Mouse (Mus musculus): ENCODE measurements around the gene Acmsd.
A peak's percentile ranks its signal among the peaks of the same experiment; 100 is the strongest.
"Not testable (repeated sequence)": the region's sequence is repeated elsewhere in the genome, so short reads cannot be mapped to it uniquely, and the experiment has no call there.

The Acmsd gene

DNA sequence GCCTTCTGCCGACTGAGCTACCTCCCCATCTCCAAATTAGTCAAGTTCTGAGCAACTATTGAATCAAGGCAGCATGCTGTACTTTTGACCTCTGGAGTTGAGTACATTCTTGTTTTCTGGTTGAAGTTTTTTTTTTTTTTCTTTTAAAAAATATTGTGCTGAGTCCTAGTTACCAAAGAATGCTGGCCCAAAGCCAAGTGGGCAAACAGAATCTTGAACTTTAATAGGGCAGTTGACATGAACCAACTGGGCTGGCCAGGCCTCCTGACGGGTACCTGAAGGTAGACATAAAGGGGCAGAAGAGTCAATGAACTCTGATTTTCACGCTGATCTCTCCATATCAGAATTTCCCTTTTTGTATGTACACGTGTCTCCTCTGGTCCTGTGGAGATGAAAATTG lies at the start of gene Acmsd:
TSS of gene Acmsd (plus strand) at position 318 of the 400 bp plus-strand sequence.
- no peak for DNase-seq (ENCODE audit: low read depth, low spot score)

DNA sequence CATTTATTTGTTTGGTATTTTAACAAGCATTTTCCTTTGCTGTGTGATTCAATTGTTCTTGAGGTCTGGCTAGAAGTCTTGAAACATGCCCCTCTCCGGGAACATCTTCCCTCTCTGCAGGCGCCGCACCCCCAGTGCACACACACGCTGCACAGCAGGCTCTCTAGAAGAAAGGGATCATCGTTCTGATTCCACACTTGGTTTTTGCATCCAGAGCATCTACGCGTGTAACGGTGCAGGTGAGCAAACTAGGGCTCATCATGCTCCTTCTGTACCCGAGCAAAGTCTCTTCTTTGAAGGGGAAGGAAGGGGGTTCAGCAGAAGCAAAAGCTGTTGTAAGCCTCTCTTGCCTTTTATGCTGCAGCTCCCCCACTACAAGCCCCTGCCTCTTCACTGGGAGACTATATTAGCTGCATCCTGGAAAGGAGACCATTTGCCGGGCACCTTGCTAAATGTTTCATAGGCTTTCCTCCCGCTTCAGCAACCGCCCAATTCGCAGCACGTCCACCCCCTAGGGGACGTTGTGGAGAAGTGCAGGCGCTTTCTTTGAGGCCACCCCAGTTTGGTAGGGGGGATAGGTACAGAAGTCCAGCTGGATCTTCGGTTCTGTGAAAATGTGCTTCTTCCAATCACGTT lies 49.6 kb upstream of the Acmsd start, which contains the start of gene Tmem163:
TSS of gene Tmem163 (minus strand) at position 51 of the 636 bp plus-strand sequence.
- DNase-seq (ENCODE audit: low read depth, low spot score): peak; percentile 67

DNA sequence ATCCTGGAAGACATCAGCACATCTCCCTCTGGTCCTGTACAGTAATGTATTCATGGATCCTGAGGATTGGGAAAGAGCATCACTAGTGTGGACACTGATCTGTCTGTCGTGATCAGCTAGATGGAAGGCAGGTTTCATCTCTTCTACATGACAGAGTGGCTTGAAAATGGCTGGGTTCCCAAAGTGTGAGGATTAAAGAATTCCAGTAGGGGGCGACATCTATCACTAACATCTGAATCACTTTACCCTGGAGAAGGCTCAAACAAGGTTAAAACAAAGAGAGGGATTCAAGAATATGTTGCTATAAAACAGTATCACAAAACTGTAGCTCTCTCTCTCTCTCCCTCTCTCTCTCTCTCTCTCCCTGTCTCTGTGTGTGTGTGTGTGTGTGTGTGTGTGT lies 32.7 kb upstream of the Acmsd start:
- DNase-seq (ENCODE audit: low read depth, low spot score): peak; percentile 52

DNA sequence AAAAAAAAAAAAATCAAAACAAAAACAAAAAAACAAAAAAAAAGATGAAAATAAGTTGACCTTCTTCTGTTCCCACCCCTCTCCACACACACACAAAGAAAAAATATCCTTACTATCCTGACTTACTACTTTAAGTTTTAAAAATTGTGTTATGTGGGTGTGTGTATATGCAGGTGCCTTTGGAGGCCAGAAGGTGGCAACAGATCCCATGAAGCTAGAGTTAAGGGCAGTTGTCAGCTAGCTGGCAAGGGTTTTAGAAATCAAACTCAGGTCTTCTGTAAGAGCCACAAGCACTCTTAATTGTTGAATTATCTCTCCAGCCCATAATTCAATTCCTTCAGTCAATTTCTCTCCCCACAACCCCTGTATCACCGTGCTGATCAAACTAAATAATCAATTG lies 27.0 kb upstream of the Acmsd start:
- peak; percentile 48 for DNase-seq (ENCODE audit: low read depth, low spot score)

DNA sequence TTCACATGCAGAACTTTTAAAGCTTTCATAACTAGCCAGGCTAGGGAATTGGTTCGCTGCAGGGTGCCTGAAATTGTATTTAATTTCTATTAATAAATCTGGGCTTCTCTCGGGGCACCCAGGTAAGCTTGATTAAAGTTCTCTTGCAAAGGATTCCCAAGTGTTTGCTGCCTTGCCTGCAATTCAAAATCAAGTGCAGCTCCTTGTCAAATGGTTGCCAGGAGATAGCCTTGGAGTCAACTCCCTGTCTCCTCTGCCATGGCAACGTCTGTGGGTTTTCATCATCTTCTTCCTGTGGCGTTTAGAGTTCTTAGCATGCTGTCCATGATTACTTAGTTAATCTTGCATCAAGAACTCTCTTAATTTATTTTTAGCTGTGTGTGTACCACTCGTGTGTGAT lies 22.9 kb upstream of the Acmsd start:
- DNase-seq (ENCODE audit: low read depth, low spot score): no peak

DNA sequence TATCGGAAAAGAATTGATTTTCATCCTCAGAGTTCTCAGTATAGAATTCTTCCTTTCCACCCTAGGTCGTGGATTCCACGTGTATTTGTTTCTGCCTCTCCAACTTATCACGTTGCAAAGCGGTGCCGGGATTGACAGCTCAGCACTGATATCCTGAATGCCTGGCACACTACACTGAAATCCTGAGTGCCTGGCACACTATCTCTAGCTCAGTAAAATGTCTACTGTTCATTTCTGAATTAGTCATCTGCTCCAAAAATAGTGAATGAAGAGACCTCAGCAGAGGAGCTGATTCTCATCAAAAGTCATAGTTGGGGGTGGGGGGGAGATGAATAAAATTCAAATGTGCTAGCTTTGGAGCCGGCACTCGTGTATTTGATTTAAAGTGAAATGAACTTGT lies 12.8 kb upstream of the Acmsd start:
- DNase-seq (ENCODE audit: low read depth, low spot score): no peak

DNA sequence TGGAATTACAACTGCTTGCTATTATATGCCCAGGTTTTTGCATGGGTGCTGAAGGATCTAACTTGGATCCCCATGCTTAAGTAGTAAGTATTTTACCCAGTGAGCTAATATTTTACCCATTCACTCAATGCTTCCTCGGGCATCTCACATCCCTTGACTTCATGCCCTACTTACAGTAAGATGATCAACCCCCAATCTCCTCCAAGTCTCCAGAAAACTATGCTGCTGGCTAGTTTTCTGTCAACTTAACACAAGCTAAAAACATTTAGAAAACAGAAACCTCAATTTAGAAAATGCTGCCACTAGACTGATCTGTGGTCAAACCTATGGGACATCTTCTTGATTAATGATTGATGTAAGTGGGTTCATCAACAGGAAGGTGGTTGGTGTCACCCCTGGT lies 10.9 kb upstream of the Acmsd start:
- no peak for DNase-seq (ENCODE audit: low read depth, low spot score)

DNA sequence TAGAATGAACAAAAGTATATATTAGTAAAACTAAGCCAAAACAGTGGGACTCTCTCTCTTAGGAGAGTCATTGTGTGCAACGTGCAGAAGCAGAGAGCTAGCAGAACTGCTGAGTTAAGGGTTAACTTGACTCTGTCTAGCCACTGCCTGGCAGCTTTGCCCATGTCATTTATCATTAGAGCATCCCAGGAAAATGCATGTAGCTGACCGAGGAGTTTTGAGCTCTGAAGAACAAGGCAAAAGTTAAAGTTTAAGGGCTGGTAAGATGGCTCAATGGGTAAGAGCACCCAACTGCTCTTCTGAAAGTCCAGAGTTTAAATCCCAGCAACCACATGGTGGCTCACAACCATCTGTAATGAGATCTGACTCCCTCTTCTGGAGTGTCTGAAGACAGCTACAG lies 5.6 kb upstream of the Acmsd start:
- no peak for DNase-seq (ENCODE audit: low read depth, low spot score)

DNA sequence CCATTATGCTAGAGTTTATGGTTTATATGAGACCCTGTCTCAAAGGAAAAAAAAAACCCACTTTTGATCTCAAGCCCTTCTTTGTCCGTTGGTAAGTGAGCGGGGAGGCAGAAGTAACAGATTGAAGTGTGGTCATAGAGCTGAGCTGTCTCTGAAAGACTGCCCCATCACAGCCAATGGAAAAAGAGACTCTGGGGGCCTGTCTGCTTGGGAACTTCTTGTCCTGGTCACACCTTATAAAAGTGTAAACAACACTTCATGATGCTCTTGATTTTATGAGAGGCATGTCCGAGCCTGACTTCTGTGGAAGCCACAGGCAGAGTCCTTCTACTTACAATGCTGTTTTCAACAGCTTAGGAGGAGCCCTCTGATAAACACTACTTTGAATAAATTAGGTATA lies 1.9 kb downstream of the Acmsd start:
- no peak for DNase-seq (ENCODE audit: low read depth, low spot score)

DNA sequence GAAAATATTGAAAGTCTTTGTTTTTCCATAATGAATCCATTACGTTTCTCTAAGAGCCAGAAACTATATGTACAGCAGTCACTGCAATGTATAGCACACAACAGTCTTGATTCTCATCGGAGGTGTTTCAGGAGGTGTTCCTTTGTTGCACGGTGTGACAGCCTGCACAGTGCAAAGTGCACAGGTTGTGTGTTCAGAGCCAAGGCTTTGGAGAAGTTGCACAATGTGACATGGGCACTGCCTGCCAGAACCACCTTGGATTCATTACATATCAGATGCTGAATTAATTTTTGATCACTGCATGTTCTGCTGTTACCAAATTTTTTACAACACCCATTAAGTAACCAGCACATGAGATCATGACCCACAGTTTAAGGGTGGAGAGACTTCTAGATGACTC lies 3.2 kb downstream of the Acmsd start:
- DNase-seq (ENCODE audit: low read depth, low spot score): no peak

DNA sequence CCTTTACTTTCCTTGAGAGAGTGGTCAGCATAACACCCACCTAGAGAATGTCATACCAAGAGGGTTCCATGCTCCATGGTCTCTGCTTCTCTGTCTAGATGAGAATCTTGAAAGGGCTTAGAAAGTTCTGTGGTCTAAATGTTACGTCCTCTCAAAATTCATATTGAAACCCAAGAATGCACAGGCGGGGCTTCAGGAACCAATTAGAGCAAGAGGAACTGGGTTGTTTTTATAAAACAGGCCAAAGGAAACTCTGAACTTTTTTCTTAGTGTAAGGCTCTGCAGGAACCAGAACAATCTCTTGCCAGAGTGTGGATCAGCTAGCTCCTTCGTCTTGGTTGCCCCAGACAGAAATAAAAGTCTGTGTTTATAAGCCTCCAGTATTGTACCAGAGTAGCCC lies 3.6 kb downstream of the Acmsd start:
- DNase-seq (ENCODE audit: low read depth, low spot score): peak; percentile 48

DNA sequence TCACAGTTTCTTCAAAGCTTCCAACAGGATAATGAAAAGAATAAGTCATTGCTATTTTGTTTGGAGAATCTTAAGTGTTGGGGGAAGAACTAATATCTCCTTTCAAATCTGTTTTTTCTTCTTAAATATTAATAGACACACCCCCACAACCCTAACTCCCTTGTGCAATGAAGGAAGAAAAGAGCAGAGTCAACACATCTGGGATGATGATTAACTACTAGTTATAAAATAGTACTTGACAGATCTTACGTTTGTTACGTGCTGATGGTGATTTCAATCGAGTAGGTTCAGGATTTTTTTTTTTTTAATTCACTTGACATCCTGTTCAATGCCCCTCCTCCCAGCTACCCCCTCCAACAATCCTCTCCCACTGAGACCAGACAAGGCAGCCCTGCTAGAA lies 6.1 kb downstream of the Acmsd start:
- DNase-seq (ENCODE audit: low read depth, low spot score): no peak

DNA sequence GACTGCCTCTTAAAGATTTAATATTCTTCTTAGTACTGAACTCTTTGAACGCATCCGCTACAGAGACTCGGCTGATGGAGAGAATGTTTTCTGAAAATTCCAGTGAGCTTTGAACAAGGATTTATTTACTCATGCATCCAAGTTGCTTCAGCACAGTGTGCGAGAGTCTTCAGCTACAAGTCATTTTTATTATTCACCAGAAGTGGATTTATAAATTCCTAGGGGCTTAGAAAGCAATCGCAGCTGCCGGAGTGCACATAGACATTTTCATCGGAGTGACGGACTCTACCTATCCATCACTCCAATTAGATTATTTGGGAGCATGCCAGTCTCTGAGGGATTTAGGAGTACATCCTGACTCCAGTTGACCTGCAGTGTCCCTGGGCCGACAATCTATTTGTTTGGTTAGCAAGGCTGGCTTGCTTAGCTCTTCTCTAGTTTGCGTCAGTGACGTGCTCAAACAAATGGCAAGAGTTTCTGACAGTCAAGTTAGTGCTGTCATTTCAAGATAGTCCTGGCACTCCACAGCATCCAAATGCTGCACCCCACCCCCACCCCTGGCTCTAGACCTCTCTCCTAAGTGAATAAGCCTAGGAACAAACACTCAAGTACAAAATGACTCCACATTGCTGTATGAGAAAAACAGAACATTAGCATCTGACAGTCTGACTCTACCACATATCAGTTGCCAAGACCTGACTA lies 21.3 kb downstream of the Acmsd start:
- no peak for DNase-seq (ENCODE audit: low read depth, low spot score)

DNA sequence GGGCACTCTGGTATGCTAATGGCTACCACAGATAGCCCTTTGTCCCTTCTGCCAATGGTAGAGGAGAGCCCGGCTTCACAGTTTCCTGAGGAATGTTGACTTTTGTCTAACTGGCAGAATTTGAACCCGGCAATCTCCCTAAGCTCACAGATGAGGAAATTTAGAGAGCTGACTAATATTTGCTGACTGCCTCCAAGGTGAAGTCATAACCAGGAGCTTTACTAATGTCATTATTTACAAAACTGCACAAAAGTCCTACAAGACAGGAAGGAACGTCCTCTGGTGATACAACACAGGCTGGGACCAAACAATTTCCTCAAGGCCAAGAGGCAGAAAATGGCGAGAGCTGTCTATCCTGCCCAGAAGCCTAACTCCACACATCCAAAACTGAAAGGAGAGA lies 26.6 kb downstream of the Acmsd start:
- DNase-seq (ENCODE audit: low read depth, low spot score): no peak

DNA sequence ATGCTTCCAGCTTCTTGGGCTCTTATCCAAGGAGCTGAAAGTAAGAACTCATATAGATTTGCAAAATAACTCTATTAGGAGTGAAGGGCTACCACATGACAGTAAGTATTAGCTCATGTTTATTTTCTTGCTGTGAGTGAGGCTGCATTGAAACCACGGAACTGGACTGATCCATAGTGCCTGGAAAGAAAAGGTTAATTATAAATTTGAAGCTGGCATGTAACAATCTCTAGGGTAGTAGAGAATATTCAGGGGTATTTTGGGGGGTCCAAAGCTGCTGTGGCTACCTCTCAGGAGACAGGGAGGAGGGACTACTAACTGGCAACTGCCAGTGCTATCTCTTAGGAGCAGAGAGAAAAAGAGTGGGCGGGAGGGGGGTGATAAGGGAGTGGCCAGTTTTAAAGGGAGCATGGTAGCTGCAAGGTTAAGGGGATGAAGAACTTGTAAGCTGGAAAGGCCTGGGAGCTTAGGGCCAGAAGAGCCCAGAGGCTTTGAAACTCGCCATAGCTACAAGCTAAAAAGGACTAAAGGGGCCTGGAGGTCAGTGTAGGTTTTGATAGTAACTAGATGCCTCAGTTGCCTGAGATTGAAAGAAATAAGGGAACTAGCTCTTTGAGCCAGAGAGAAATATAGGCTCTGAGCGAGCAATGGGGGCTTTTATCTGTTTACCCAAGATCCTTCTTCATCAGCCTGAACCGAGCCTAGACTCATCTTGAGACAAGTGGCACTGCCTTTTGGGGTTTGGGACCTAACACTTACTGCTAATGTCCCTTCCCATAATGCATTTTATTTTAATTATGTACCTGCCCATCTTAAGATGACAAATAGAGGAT lies 27.3 kb downstream of the Acmsd start:
- DNase-seq (ENCODE audit: low read depth, low spot score): no peak

DNA sequence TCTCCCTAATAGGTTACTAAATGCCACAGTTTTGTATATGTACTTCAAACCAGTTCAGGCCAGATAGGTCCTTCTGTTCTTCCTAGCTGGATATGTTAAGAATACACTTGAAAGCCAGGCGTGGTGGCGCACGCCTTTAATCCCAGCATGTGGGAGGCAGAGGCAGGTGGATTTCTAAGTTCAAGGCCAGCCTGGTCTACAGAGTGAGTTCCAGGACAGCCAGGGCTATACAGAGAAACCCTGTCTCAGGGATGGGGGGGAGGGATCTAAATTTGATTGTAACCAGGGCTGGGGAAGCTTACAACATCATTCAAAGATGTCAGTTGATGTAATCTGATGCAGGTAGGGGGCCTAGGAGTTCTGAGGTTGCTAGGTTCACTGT lies 27.9 kb downstream of the Acmsd start:
- not testable (repeated sequence) for DNase-seq (ENCODE audit: low read depth, low spot score)

DNA sequence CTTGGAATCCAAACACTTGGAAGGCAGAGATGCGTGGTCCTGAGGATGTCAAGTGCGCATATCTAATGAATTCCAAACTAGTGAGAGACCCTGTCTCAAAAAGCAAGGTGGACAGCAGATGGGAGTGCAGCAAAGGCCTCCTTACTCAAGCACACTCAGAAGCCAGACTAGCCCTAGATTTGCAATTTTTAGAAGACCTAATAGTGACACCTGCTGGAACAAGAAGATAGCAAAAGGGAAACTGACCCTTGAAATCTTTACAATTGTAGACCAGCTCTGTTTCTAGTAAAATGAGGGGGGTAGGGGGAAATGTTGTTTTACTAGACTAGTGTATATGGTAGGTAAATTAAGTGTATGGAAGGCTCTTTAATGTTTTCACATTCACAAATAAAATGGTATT lies 36.3 kb downstream of the Acmsd start:
- peak; percentile 45 for DNase-seq (ENCODE audit: low read depth, low spot score)

DNA sequence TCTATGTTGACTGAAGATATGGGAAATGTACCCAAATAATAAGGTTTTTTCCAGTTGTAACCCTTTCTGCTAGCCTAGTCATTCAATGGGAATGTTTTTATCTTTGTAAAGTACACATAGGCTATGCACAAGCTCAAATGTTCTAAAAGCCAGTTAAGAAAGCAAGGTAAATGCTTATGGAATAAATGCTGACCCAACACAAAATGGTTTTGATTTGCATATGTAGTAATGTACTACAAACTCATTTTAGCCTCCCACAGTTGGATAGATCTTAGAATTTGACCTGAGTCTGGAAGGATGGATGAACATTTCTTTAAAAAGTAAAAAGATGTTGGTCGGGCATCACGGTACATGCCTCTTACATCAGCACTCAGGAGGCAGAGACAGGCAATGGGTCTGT lies 37.5 kb downstream of the Acmsd start:
- DNase-seq (ENCODE audit: low read depth, low spot score): no peak

DNA sequence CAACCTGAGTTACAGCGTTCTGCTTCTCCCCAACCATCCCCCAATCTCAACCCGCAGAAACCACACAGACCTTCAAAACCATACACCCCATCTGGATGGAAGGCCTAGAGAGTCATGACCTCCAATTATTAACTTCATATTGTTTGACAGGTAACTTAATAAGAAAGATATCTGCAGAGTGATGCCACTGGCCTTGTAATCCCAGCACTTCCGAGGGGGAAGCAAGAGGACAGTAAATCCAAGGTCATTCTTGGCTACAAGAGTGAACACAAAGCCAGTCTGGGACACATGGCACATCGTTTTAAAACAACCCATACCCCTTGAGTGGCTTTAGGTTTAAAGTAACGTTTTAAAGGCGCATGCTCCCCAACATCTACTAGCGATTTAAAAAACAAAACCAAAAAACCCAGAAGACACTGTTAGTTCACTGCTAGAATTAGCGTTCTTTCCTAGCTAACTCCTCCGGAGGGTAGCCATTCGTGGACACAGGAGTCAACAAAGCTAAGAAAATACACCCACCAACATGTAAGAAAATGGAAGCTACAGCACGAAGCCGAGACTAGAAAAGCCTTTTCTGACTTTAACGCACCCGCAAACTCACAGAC lies 44.1 kb downstream of the Acmsd start:
- no peak for DNase-seq (ENCODE audit: low read depth, low spot score)

DNA sequence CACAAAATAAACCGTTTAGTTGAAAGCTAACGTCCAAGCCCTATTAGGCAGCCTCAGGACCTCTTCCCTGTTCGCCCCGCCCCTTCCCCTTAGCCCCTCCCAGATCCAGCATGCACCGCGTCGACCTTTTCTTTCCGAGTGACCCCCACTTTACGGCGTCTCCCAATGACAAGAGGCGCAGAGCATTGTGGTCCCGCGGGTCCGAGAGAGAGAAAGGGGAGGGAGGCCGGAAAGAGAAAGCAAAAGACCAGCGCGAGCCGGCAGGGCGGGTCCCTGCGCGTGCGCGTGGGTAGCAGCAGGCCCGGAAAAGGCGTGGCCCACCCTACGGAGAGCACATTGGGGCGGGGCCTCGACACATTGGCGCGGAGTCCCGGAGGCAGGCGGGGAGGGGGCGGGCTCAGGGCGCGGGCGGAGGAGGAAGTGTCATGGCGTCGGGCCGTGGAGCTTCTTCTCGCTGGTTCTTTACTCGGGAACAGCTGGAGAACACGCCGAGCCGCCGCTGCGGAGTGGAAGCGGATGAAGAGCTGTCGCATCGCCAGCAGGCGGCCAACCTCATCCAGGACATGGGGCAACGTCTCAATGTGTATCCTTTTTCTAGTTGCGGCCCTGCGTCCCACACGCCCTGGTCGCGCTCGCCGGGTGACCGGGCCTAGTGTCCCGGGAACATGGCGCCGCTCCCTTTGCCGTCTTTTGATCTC lies 44.7 kb downstream of the Acmsd start, which contains the start of gene Ccnt2:
TSS of gene Ccnt2 (plus strand) at position 362 of the 698 bp plus-strand sequence.
- DNase-seq (ENCODE audit: low read depth, low spot score): peak; percentile 100

DNA sequence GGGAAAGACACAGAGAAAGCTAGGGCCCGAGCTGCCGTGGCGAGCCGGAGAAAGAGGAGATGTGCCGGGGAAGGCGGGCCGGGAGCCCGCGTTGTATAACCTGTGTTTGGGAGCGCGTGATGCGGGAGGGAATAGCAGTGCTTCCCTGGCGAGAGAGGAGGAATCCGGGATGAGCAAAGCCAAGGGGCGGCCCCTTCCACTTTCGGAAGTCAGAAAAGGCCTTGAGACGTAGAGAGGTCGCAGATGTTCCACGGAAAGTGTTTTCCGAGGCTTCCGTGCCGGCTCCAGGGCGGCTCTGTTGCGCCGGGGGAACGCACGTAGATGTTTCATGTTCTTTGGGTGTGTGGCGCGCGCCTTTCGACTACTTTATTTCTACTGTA lies 45.3 kb downstream of the Acmsd start:
- peak; percentile 66 for DNase-seq (ENCODE audit: low read depth, low spot score)

All from A20 (cell line).